Mouse (Mus musculus): ENCODE results near the gene Becn1.

The Becn1 gene

DNA sequence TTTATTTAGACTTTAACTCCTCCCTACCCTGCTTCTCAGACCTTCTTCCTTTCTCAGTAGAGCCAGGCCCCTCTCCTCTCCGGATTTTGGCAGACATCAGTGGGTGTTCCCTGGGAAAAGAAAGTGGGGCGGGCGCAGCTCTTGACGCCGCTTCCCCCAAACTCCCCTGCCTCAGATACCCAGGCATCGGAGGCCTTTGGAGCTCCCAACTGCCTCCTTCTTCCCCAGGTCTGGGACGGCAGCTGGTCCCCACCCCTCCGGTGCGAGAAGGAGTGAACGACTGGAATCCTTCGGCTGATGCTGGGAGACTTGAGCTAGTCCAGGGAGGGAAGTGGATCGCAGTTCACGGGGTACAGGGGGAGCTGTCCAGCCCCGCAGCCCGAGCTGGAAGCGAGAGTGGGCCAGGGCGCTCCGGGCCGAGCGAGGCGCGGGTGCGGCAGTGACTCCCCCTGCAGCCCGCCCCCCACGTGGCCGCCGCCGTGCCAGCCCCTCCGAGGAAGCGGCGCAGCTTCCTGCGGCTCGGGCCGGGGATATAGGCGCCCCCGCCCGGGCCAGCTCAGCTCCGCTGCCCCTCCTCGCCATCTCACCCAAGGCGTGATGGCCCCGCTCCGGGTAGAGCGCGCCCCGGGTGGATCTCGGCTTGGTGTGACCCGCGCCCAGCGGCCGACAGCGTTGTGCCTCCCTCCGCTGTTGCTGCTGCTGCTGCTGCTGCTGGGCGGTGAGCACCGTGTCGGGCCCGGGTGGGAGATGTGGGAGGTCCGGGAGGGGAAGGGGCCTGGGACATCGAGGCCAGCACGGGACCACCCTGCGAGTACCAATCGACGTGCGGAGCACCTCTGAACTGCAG is 56.0 kb downstream of the Becn1 start, which contains the start of gene Ramp2:
Gene Ramp2 (plus strand): TSS at position 174 of the 847 bp plus-strand sequence.
- peak; percentile 28 for DNase-seq (ENCODE audit: low read depth, low spot score)

DNA sequence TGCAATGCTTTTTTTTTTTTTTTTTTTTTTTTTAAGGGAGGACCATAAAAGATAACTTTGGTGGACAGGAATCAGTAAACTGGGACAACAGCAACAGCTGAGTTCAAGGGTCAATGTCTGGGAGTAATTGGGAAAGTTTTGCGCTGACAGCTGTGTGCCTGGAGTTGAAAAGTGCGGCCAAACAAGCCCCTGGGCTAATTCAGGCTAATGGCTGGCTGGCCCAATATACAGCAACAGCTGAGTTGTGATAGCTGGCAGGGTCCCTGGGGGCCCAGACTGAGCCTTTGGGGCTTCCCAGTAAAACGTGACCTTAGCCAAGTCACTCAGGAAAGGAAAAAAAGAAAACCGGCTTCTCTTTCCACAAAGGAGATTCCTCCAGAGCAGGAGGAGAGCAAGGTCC is 57.0 kb downstream of the Becn1 start:
- no peak for DNase-seq (ENCODE audit: low read depth, low spot score)

DNA sequence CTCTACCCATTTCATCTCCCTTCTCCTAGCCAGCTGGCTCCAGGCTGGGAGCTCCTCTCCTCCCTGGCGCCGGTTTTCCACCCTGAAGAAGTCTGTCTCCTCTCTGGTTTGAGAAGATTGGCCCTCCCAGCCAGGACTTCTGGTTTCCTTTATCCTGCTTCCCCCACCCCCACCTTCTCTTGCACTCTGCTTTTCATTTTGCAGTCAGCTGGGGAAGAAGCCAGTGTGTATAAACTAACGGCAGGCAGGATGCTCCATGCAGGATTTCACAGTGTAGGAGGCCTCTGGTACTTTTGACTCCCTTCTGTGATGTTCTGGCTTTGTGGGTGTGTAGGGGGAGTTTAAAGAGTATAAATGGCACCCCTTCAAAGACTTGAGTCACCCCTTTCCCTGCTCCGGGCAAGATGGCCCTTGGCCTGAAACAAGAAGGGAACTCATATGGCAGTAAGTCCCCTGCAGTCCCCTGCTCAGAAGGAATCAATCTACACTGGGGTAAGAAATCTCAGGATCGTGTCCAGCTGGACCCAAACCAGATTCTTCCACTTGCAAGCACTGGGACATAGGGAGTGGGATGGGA is 63.9 kb downstream of the Becn1 start:
- no peak for DNase-seq (ENCODE audit: low read depth, low spot score)

DNA sequence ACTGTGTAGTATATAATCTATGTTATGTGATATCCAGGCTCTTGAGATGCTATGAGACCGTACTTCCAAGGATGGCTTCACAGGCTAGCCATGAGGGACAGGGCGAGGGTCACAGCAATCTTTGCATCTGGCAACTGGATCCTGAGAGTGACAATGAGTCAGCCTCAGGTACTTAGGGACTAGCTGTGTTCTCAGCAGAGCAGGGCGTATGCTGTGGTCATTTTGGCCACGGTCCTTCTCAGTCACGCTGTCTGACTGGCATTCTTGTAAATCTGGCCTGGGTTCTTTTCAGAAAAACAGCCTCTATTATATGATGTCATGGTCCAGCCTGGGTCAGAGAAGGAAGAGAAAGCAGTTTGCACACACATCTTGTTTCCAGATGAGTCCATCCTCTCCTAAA is 65.3 kb downstream of the Becn1 start:
- no peak for DNase-seq (ENCODE audit: low read depth, low spot score)
